Mouse (Mus musculus) forebrain, embryonic 15.5 days (tissue): Measurements from ENCODE around the gene Ly6g6f. TPM values are rescaled to one million over a fixed set of nuclear protein-coding genes. Genes with fewer than 3 reads are reported as not detected.
"Not testable (repeated sequence)": the region's sequence is repeated elsewhere in the genome, so short reads cannot be mapped to it uniquely, and the experiment has no call there.

Source experiments
- ATAC-seq: fragments of 200-750 bp; cut with Nextera tagmentation; replicated peaks from 2 replicates; pipeline ENCODE4 v1.8.0; 2017; ENCODE audit warnings: mild to moderate bottlenecking, moderate TSS enrichment, moderate library complexity
- H3K27ac ChIP-seq: fragments of 300-500 bp; sonication (generic); replicated peaks from 2 replicates; pipeline ENCODE4 v1.5.1; 2015; ENCODE audit warnings: mild to moderate bottlenecking, inconsistent platforms
- H3K27me3 ChIP-seq: fragments of 300-500 bp; sonication (generic); 2 replicates; pipeline ENCODE4 v1.6.1; 2015; ENCODE audit warnings: inconsistent platforms
- H3K36me3 ChIP-seq: fragments of 300-500 bp; sonication (generic); 2 replicates; pipeline ENCODE4 v1.6.1; 2015; ENCODE audit warnings: mild to moderate bottlenecking, inconsistent platforms
- H3K4me1 ChIP-seq: fragments of 300-500 bp; sonication (generic); 2 replicates; pipeline ENCODE4 v1.6.1; 2015; ENCODE audit warnings: inconsistent platforms
- H3K4me2 ChIP-seq: fragments of 300-500 bp; sonication (generic); replicated peaks from 2 replicates; pipeline ENCODE4 v1.6.1; 2015; ENCODE audit warnings: mild to moderate bottlenecking, inconsistent platforms
- H3K4me3 ChIP-seq: fragments of 300-500 bp; sonication (generic); 2 replicates; pipeline ENCODE4 v1.5.1; 2015; ENCODE audit warnings: mild to moderate bottlenecking, inconsistent platforms
- H3K9ac ChIP-seq: fragments of 300-500 bp; sonication (generic); replicated peaks from 2 replicates; pipeline ENCODE4 v1.6.1; 2015; ENCODE audit warnings: mild to moderate bottlenecking, inconsistent platforms
- H3K9me3 ChIP-seq: fragments of 300-500 bp; sonication (generic); 2 replicates; pipeline ENCODE4 v1.6.1; 2016; ENCODE audit warnings: inconsistent platforms
- WGBS: fragments of 180-500 bp; shearing (Covaris S2); methylation state at CpG from one replicate; pipeline ENCODE4 v1.1.7; 2015; ENCODE audit warnings: mixed read lengths; 5-methylcytosine and 5-hydroxymethylcytosine counted together
- polyA plus RNA-seq: library from polyadenylated mRNA; unstranded; fragments of >200 nt; fragmentation: Nextera tagmentation; extraction: Ambion mirVana; gene quantifications from 2 replicates; pipeline ENCODE4 v1.2.1, GENCODE M21; 2015

The Ly6g6f gene
- polyA plus RNA-seq, 1 experiment from 2014 or later = not detected

- ATAC-seq = no peak
- H3K27ac ChIP-seq = peak overlapping the region; percentile 7; the same call in 1 of the 2 replicates
Observed at GRCm38 (mm10) chr17:35048149-35048931, 37.1 kb downstream of the Ly6g6f start.

GRCm38 (mm10) chr17:35047688-35048087 lies 37.7 kb downstream of the Ly6g6f start:
- Histone ChIP-seq H3K4me1 (peaks cover 44% of the 10 kb centered on the region), H3K9ac (no peak overlapping the region), H3K4me2 (no peak overlapping the region), H3K27me3 (no peaks in the 10 kb centered on the region), H3K4me3 (no peak overlapping the region), H3K36me3 (0 out of 2 replicates have a peak, but pooled peaks cover under 1% of the 10 kb centered on the region), H3K9me3 (no peaks in the 10 kb centered on the region), H3K27ac (peak overlapping the region; percentile 7; the same call in 1 of the 2 replicates)
- WGBS = 63% methylated on average over 1 of the region's 1 CpGs
- ATAC-seq = no peak

More at GRCm38 (mm10) chr17:35048149-35048931, 37.1 kb downstream of the Ly6g6f start:
- H3K36me3 ChIP-seq = 0 out of 2 replicates have a peak, but pooled peaks cover 4% of the 10 kb centered on the region
- no peak overlapping the region for H3K9ac ChIP-seq
- H3K4me2 ChIP-seq = no peak overlapping the region
- WGBS = 46% methylated on average over 11 of the region's 11 CpGs
- H3K4me1 ChIP-seq = peaks cover 44% of the 10 kb centered on the region
- H3K9me3 ChIP-seq = no peaks in the 10 kb centered on the region
- no peaks in the 10 kb centered on the region for H3K27me3 ChIP-seq
- H3K4me3 ChIP-seq = no peak overlapping the region

- Histone ChIP-seq H3K9me3 (no peaks in the 10 kb centered on the region), H3K27ac (peak within 1 kb of the TSS; percentile 63), H3K27me3 (no peaks in the 10 kb centered on the region), H3K36me3 (no peaks in the 10 kb centered on the region), H3K9ac (peak within 1 kb of the TSS; percentile 65), H3K4me2 (peak within 1 kb of the TSS; percentile 84), H3K4me1 (peaks cover 38% of the 10 kb centered on the region), H3K4me3 (peak within 1 kb of the TSS; percentile 48)
- WGBS = 3% methylated on average over 33 of the region's 33 CpGs
- ATAC-seq = peak; percentile 99
Observed at GRCm38 (mm10) chr17:35046681-35047455, 38.5 kb downstream of the Ly6g6f start, which contains the start of gene Msh5. Gene Msh5 (minus strand): TSS chr17:35046745.

GRCm38 (mm10) chr17:35045807-35046680 lies 39.4 kb downstream of the Ly6g6f start:
- peaks cover 30% of the 10 kb centered on the region for H3K4me1 ChIP-seq
- ATAC-seq = peak; percentile 79
- peak overlapping the region; percentile 48 for H3K4me3 ChIP-seq
- H3K9ac ChIP-seq = peak overlapping the region; percentile 65
- no peaks in the 10 kb centered on the region for H3K36me3 ChIP-seq
- peak overlapping the region; percentile 84 for H3K4me2 ChIP-seq
- WGBS = 6% methylated on average over 48 of the region's 48 CpGs
- H3K27ac ChIP-seq = peak overlapping the region; percentile 63
- H3K9me3 ChIP-seq = no peaks in the 10 kb centered on the region
- H3K27me3 ChIP-seq = no peaks in the 10 kb centered on the region

- no peaks in the 10 kb centered on the region for H3K27me3 ChIP-seq
- H3K36me3 ChIP-seq = no peaks in the 10 kb centered on the region
- peaks cover 24% of the 10 kb centered on the region for H3K4me1 ChIP-seq
- H3K4me2 ChIP-seq = peak overlapping the region; percentile 84
- no peak for ATAC-seq
- WGBS = 87% methylated on average over 7 of the region's 7 CpGs
- no peaks in the 10 kb centered on the region for H3K9me3 ChIP-seq
- H3K9ac ChIP-seq = no peak overlapping the region; the same call in 1 of the 2 replicates
- peak overlapping the region; percentile 48 for H3K4me3 ChIP-seq
- no peak overlapping the region for H3K27ac ChIP-seq
Observed at GRCm38 (mm10) chr17:35044904-35045806, 40.3 kb downstream of the Ly6g6f start.

- Histone ChIP-seq H3K9me3 (no peaks in the 10 kb centered on the region), H3K4me3 (no peak overlapping the region), H3K4me2 (no peak overlapping the region), H3K27me3 (no peaks in the 10 kb centered on the region), H3K27ac (no peak overlapping the region), H3K4me1 (peaks cover 13% of the 10 kb centered on the region; the same call in 1 of the 2 replicates), H3K36me3 (no peaks in the 10 kb centered on the region), H3K9ac (no peak overlapping the region)
- 89% methylated on average over 4 of the region's 4 CpGs for WGBS
- ATAC-seq = no peak
Observed at GRCm38 (mm10) chr17:35043794-35044193, 41.6 kb downstream of the Ly6g6f start.

- Histone ChIP-seq H3K4me1 (no peaks in the 10 kb centered on the region), H3K27me3 (no peaks in the 10 kb centered on the region), H3K27ac (no peak overlapping the region), H3K9me3 (no peaks in the 10 kb centered on the region), H3K4me2 (no peak overlapping the region), H3K36me3 (no peaks in the 10 kb centered on the region), H3K4me3 (no peak overlapping the region), H3K9ac (no peak overlapping the region)
- no peak for ATAC-seq
- 85% methylated on average over 11 of the region's 11 CpGs for WGBS
Observed at GRCm38 (mm10) chr17:35039121-35039873, 46.1 kb downstream of the Ly6g6f start.

- WGBS = 76% methylated on average over 6 of the region's 6 CpGs
- Histone ChIP-seq H3K27ac (no peak overlapping the region), H3K36me3 (no peaks in the 10 kb centered on the region), H3K9ac (no peak overlapping the region), H3K4me1 (peaks cover 3% of the 10 kb centered on the region; the same call in 1 of the 2 replicates), H3K9me3 (no peaks in the 10 kb centered on the region), H3K4me3 (no peak overlapping the region), H3K4me2 (no peak overlapping the region), H3K27me3 (no peaks in the 10 kb centered on the region)
- ATAC-seq = no peak
Observed at GRCm38 (mm10) chr17:35034896-35035295, 50.5 kb downstream of the Ly6g6f start.

GRCm38 (mm10) chr17:35033703-35034102 lies 51.7 kb downstream of the Ly6g6f start:
- not testable (repeated sequence) for H3K27me3 ChIP-seq, H3K4me1 ChIP-seq, H3K27ac ChIP-seq, H3K4me2 ChIP-seq, H3K36me3 ChIP-seq, H3K9ac ChIP-seq, H3K4me3 ChIP-seq, ATAC-seq, H3K9me3 ChIP-seq
- WGBS = 89% methylated on average over 1 of the region's 1 CpGs

GRCm38 (mm10) chr17:35032323-35032870 lies 53.0 kb downstream of the Ly6g6f start:
- Histone ChIP-seq H3K27ac (no peak overlapping the region), H3K36me3 (no peaks in the 10 kb centered on the region), H3K4me2 (no peak overlapping the region), H3K9me3 (no peaks in the 10 kb centered on the region), H3K9ac (no peak overlapping the region), H3K27me3 (no peaks in the 10 kb centered on the region), H3K4me3 (no peak overlapping the region), H3K4me1 (peaks cover 14% of the 10 kb centered on the region)
- no peak for ATAC-seq
- WGBS = 76% methylated on average over 8 of the region's 8 CpGs
